Mouse (Mus musculus) E14TG2a.4 (cell line): ENCODE measurements around the gene Slc9a3r1.

Experiments used
- CTCF ChIP-seq: conservative IDR thresholded peaks from 2 replicates; pipeline ENCODE4 v1.5.1; 2014; ENCODE audit warnings: low read length
- NANOG ChIP-seq: IDR thresholded peaks from 2 replicates; pipeline ENCODE4 v1.6.1; 2014; ENCODE audit warnings: borderline replicate concordance, low read length, mixed read lengths

DNA sequence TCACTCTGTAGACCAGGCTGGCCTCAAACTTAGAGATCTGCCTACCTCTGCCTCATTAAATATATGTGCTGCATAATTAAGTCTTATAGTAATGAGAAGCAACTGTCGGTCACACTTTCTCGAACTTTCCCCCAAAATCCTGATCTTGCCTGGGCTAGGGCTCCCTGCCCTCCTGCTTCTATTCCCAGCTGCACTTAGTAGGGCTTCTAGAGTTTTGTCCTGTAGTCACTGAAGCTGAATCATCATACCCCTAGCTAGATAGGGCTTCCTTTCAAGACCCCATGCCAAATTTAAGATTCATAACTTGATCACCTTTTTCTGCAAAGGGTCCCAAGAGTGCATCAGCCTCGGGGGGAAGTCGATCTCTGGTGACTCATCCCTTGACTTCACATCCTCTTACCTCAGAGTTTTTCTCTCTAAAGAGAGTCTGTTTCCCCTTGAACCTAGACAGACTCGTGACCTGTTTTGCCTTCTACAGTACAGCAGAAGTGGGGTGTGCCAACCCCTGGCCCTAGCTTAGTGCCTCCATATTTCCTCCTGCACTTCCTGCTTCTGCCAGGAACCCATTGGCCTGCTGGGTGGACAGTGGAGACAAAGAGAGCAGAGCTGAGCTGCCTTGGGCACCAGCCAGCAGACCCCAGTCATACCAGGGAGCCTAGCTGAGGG lies 24.4 kb upstream of the Slc9a3r1 start:
- no peak for TF ChIP-seq CTCF
- no peak for TF ChIP-seq NANOG
